Mouse (Mus musculus): ENCODE results near the gene Ssxb3. TPM values are rescaled to one million over a fixed set of nuclear protein-coding genes. Genes with fewer than 3 reads are reported as not detected.

Ssxb3 gene
- polyA plus RNA-seq (2012; rRNA removed; ENCODE audit: low replicate concordance) = not detected in 2 replicates

GRCm38 (mm10) chrX:8591716-8592115 lies at the start of gene Ssxb3:
TSS of gene Ssxb3 (minus strand) at chrX:8591816.

DNA sequence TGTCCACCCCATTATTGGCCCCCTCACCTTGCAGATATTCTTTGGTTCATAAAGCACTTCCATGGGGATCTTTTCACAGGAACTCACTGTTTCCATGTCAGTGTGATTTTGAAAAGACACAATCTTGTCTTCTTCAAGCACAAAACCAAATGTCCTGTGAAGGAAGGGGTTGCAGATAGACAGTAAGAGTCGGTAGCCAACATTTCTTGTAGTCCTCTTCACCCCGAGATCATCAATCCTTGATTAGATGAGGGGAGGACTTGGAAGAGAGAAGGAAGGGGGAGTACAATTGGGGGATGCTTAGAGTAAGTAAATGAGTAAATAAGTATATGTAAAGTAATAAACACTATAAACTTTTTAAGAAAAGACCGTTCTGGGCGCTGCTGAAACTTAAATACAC lies 43.5 kb downstream of the Ssxb3 start, which contains the start of gene Ssxb6:
Gene Ssxb6 (minus strand): TSS at position 101 of the 400 bp plus-strand sequence.

Other genes starting within 250 kb of the Ssxb3 start
- gene Ssxb9, start 224.8 kb downstream of the Ssxb3 start, polyA plus RNA-seq (2012; rRNA removed; ENCODE audit: low replicate concordance) = not detected in 2 replicates
- not detected in 2 replicates for gene Ssxb1, start 178.5 kb downstream of the Ssxb3 start, polyA plus RNA-seq (2012; rRNA removed; ENCODE audit: low replicate concordance)
- not detected in 2 replicates for gene Ssxb2, start 130.1 kb downstream of the Ssxb3 start, polyA plus RNA-seq (2012; rRNA removed; ENCODE audit: low replicate concordance)
- not detected in 2 replicates for gene Gm14459, start 66.9 kb downstream of the Ssxb3 start, polyA plus RNA-seq (2012; rRNA removed; ENCODE audit: low replicate concordance)
- not detected in 2 replicates for gene Ssxb6, start 43.6 kb downstream of the Ssxb3 start, polyA plus RNA-seq (2012; rRNA removed; ENCODE audit: low replicate concordance)
- gene Ssxb8, start 99.0 kb upstream of the Ssxb3 start, polyA plus RNA-seq (2012; rRNA removed; ENCODE audit: low replicate concordance) = not detected in 2 replicates
- gene Ssx9, start 156.6 kb upstream of the Ssxb3 start, polyA plus RNA-seq (2012; rRNA removed; ENCODE audit: low replicate concordance) = not detected in 2 replicates
- not detected in 2 replicates for gene Ssxb5, start 211.9 kb upstream of the Ssxb3 start, polyA plus RNA-seq (2012; rRNA removed; ENCODE audit: low replicate concordance)